Mouse (Mus musculus) heart, adult 2 months (tissue): ENCODE data around the gene Zcchc18.

Experiments
- CTCF ChIP-seq: fragments of 200-600 bp; IDR thresholded peaks from 2 replicates; pipeline ENCODE4 v1.8.1; 2022; ENCODE audit warnings: antibody characterized with exemption, mild to moderate bottlenecking, moderate library complexity
- EP300 ChIP-seq: fragments of 200-500 bp; IDR thresholded peaks from 2 replicates; pipeline ENCODE4 v1.6.1; 2011; ENCODE audit warnings: low read depth, low read length, control low read depth; ENCODE audit not compliant: insufficient read depth
- POLR2A ChIP-seq: fragments of 200-500 bp; IDR thresholded peaks from 2 replicates; pipeline ENCODE4 v1.6.1; 2011; ENCODE audit warnings: mild to moderate bottlenecking, low read depth, low read length, control low read depth; ENCODE audit not compliant: insufficient read depth

DNA sequence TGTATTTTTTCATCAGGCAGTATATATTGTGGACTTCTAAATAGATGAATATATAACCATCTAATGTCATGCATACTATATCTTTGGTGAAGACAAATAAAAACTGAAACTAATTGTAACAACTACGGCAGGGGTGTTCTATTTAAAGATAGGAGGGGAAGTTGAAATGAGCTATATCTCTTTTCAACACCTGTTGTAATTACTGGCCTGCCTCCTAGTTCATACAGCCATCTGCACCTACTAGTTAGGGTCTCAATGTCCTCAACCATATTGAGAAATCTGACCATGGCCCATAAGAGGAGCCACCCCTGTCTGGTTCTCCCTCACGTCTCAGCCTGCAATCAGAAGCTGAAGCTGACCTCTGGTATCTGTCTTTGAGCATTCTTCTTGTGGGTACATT, 3.3 kb downstream of the Zcchc18 start:
- TF ChIP-seq POLR2A (no peak), CTCF (no peak), EP300 (no peak)
